Mouse (Mus musculus) midbrain, embryonic 12.5 days (tissue): Measurements from ENCODE around the gene Wdr43. TPM values are rescaled to one million over a fixed set of nuclear protein-coding genes. Genes with fewer than 3 reads are reported as not detected.

Source experiments
- ATAC-seq: fragments of 200-750 bp; cut with Nextera tagmentation; 2 replicates; pipeline ENCODE4 v1.8.0; 2017; ENCODE audit warnings: low read depth, moderate TSS enrichment, moderate library complexity; ENCODE audit not compliant: low FRiP score
- H3K27ac ChIP-seq: fragments of 300-500 bp; sonication (generic); replicated peaks from 2 replicates; pipeline ENCODE4 v1.5.1; 2016; ENCODE audit warnings: mild to moderate bottlenecking
- H3K27me3 ChIP-seq: fragments of 300-500 bp; sonication (generic); 2 replicates; pipeline ENCODE4 v1.6.1; 2016; ENCODE audit warnings: mild to moderate bottlenecking
- H3K36me3 ChIP-seq: fragments of 300-500 bp; sonication (generic); 2 replicates; pipeline ENCODE4 v1.6.1; 2016
- H3K4me1 ChIP-seq: fragments of 300-500 bp; sonication (generic); 2 replicates; pipeline ENCODE4 v1.6.1; 2016
- H3K4me2 ChIP-seq: fragments of 300-500 bp; sonication (generic); replicated peaks from 2 replicates; pipeline ENCODE4 v1.6.1; 2016; ENCODE audit warnings: mild to moderate bottlenecking, moderate library complexity
- H3K4me3 ChIP-seq: fragments of 300-500 bp; sonication (generic); 2 replicates; pipeline ENCODE4 v1.5.1; 2016; ENCODE audit warnings: mild to moderate bottlenecking
- H3K9ac ChIP-seq: fragments of 300-500 bp; sonication (generic); replicated peaks from 2 replicates; pipeline ENCODE4 v1.6.1; 2016; ENCODE audit warnings: mild to moderate bottlenecking, moderate library complexity
- H3K9me3 ChIP-seq: fragments of 300-500 bp; sonication (generic); 2 replicates; pipeline ENCODE4 v1.6.1; 2016; ENCODE audit warnings: mild to moderate bottlenecking
- WGBS: fragments of 180-500 bp; shearing (Covaris S2); methylation state at CpG from one replicate; pipeline ENCODE4 v1.1.7; 2016; 5-methylcytosine and 5-hydroxymethylcytosine counted together
- polyA plus RNA-seq: library from polyadenylated mRNA; unstranded; fragments of >200 nt; fragmentation: Nextera tagmentation; extraction: Ambion mirVana; gene quantifications from 2 replicates; pipeline ENCODE4 v1.2.1, GENCODE M21; 2016

Wdr43 gene
- 71.6 and 71.7 TPM in 2 replicates for polyA plus RNA-seq

GRCm38 (mm10) chr17:71615638-71616318 lies at the start of gene Wdr43:
Gene Wdr43 (plus strand): TSS chr17:71615895.
- peaks cover 18% of the 10 kb centered on the region for H3K4me1 ChIP-seq
- peaks cover 8% of the 10 kb centered on the region; the same call in 1 of the 2 replicates for H3K36me3 ChIP-seq
- peak within 1 kb of the TSS; percentile 80 for H3K4me2 ChIP-seq
- no peaks in the 10 kb centered on the region for H3K27me3 ChIP-seq
- H3K27ac ChIP-seq: peak within 1 kb of the TSS; percentile 56
- no peaks in the 10 kb centered on the region for H3K9me3 ChIP-seq
- peak within 1 kb of the TSS; percentile 86 for H3K9ac ChIP-seq
- peak within 1 kb of the TSS; percentile 93 for H3K4me3 ChIP-seq
- WGBS: 6% methylated on average over 40 of the region's 40 CpGs
- peak; percentile 100 for ATAC-seq

DNA sequence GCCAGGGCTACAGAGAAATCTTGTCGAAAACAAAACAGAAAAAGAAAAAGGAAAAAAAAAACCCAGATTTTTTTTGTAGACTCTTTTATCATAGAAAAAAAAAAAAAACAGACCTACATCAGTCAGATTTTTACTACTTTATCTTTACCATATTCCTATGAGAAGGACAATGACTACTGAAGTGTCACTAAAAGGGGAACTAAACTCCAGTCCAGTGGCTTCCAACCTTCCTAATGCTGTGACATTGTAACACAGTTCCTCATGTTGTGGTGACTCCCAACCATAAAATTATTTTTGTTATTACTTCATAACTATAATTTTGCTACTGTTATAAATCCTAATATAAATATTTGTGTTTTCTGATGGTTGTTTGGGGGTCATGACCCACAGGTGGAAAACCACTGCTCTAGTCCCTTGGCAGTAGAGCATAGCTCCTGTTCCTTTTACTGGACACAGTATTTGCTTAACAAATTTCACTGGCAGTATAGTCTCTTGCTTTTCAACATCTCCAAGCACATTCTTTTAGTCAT lies 36.5 kb upstream of the Wdr43 start:
- H3K4me2 ChIP-seq: no peak overlapping the region
- H3K9me3 ChIP-seq: no peaks in the 10 kb centered on the region
- H3K9ac ChIP-seq: no peak overlapping the region
- no peaks in the 10 kb centered on the region for H3K36me3 ChIP-seq
- no peak overlapping the region for H3K4me3 ChIP-seq
- WGBS: 76% methylated on average over 1 of the region's 1 CpGs
- no peak overlapping the region for H3K27ac ChIP-seq
- no peaks in the 10 kb centered on the region for H3K4me1 ChIP-seq
- H3K27me3 ChIP-seq: no peaks in the 10 kb centered on the region
- no peak for ATAC-seq

- Histone ChIP-seq H3K27me3 (peaks cover 16% of the 10 kb centered on the region), H3K4me1 (peaks cover 22% of the 10 kb centered on the region), H3K4me2 (peak overlapping the region; percentile 78), H3K27ac (peak overlapping the region; percentile 64), H3K4me3 (peak overlapping the region; percentile 64), H3K36me3 (no peaks in the 10 kb centered on the region), H3K9ac (peak overlapping the region; percentile 69), H3K9me3 (no peaks in the 10 kb centered on the region)
- under 1% methylated on average over 48 of the region's 48 CpGs for WGBS
- ATAC-seq: no peak; the same call in 1 of the 2 replicates
These were observed 17.6 kb upstream of the Wdr43 start for GRCm38 (mm10) chr17:71597881-71598658.

DNA sequence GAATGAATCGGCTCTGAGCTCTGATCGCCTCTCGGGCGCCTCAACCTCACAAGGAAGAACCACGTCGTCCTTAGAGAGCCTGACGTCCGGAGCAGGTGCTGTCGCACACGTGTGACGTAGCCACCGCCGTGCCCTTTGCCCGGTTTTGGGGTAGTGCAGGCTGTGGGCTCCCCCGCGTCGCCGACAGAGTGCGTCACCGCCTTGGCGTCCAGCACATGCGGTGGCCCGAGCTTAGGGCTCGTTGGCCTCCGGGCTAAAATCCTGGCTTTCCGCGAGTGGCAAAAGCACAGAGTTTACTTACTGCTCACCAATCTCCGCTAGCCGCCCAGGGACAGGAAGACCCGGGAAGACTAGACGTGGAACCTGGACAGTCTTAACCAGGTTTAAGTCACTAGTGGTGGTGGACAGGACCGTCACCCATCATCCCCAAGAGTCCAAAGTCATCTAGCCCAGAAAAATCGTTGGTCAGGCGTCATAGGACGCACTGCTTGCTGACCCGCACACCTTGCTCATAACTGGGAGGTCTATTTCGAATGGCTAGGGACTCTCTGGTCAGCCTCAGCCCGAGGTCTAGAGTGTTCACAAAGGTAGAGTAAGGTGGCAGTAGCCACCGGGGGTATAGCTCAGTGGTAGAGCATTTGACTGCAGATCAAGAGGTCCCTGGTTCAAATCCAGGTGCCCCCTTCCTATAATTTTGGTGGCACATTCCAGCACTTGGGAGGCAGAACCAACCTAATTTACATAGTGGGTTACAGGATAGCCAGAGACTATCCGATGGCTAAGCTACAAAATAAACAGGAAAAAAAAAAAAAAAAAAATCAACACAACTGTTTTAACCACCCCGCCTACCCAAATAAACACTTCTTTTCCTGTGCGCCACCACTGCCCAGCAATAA lies 16.8 kb upstream of the Wdr43 start:
- WGBS: 6% methylated on average over 42 of the region's 42 CpGs
- Histone ChIP-seq H3K4me1 (peaks cover 22% of the 10 kb centered on the region), H3K27ac (peak overlapping the region; percentile 64), H3K36me3 (no peaks in the 10 kb centered on the region), H3K27me3 (peaks cover 16% of the 10 kb centered on the region), H3K4me3 (peak overlapping the region; percentile 64), H3K4me2 (peak overlapping the region; percentile 78), H3K9me3 (no peaks in the 10 kb centered on the region), H3K9ac (peak overlapping the region; percentile 69)
- peak; percentile 97 for ATAC-seq

GRCm38 (mm10) chr17:71616319-71617032 lies 781 bp downstream of the Wdr43 start:
- peak; percentile 88 for ATAC-seq
- H3K4me1 ChIP-seq: peaks cover 18% of the 10 kb centered on the region
- H3K27ac ChIP-seq: peak overlapping the region; percentile 56
- 1% methylated on average over 65 of the region's 73 CpGs for WGBS
- peak overlapping the region; percentile 86 for H3K9ac ChIP-seq
- H3K4me3 ChIP-seq: peak overlapping the region; percentile 93
- peaks cover 8% of the 10 kb centered on the region; the same call in 1 of the 2 replicates for H3K36me3 ChIP-seq
- H3K4me2 ChIP-seq: peak overlapping the region; percentile 80
- H3K27me3 ChIP-seq: no peaks in the 10 kb centered on the region
- H3K9me3 ChIP-seq: no peaks in the 10 kb centered on the region

DNA sequence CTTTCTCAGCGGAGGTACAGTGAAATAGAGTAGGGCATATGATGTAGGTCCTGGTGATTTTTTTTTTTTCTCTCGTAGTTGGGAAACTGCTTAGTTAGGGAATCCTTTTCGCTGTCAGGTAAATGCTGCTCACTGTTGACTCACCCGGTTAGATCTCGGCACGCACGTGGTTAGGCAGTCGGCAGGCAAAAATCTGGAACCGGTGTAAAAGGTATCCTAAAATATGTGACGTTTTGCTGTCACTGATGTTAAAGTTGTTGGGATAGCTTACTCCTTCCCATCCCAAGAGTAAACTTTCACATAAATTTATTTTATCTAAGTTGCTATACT lies 1.3 kb downstream of the Wdr43 start:
- Histone ChIP-seq H3K9ac (peak overlapping the region; percentile 86), H3K4me2 (peak overlapping the region; percentile 80), H3K27ac (no peak overlapping the region), H3K27me3 (no peaks in the 10 kb centered on the region), H3K36me3 (peaks cover 8% of the 10 kb centered on the region; the same call in 1 of the 2 replicates), H3K4me1 (peaks cover 18% of the 10 kb centered on the region), H3K4me3 (peak overlapping the region; percentile 93), H3K9me3 (no peaks in the 10 kb centered on the region)
- WGBS: 1% methylated on average over 10 of the region's 10 CpGs
- ATAC-seq: no peak

- no peaks in the 10 kb centered on the region for H3K9me3 ChIP-seq
- no peak overlapping the region for H3K4me3 ChIP-seq
- H3K4me1 ChIP-seq: peaks cover 18% of the 10 kb centered on the region
- H3K4me2 ChIP-seq: peak overlapping the region; percentile 80
- H3K27ac ChIP-seq: no peak overlapping the region
- WGBS: 85% methylated on average over 4 of the region's 4 CpGs
- no peaks in the 10 kb centered on the region for H3K27me3 ChIP-seq
- no peak for ATAC-seq
- H3K9ac ChIP-seq: no peak overlapping the region
- H3K36me3 ChIP-seq: peaks cover 8% of the 10 kb centered on the region; the same call in 1 of the 2 replicates
These were observed 2.3 kb downstream of the Wdr43 start for GRCm38 (mm10) chr17:71617974-71618373.

- H3K4me1 ChIP-seq: no peaks in the 10 kb centered on the region
- 87% methylated on average over 10 of the region's 10 CpGs for WGBS
These were observed 16.1 kb downstream of the Wdr43 start for GRCm38 (mm10) chr17:71631806-71632205.

DNA sequence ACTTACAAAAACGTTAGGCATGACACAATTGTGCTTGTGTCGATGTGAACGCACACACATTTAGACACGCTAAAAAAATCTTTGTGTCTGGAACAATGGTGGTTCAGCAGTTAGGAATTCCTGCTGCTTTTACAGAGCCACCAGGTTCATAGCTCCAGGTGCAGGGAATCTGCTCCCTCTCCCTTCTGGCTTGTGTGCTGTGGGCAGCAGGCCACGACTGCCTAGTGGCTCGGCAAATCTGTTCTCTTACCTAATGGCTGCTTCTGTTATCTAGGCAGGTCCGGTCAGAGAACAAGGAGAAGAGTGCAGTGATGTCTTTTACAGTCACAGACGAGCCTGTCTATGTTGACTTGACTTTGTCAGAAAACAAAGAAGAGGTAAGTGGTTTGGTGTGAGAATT lies 17.7 kb downstream of the Wdr43 start:
- H3K27me3 ChIP-seq: no peaks in the 10 kb centered on the region
- H3K4me2 ChIP-seq: no peak overlapping the region
- no peak for ATAC-seq
- H3K9ac ChIP-seq: no peak overlapping the region
- 87% methylated on average over 8 of the region's 8 CpGs for WGBS
- H3K4me1 ChIP-seq: no peaks in the 10 kb centered on the region
- peaks cover 79% of the 10 kb centered on the region for H3K36me3 ChIP-seq
- H3K27ac ChIP-seq: no peak overlapping the region
- no peaks in the 10 kb centered on the region for H3K9me3 ChIP-seq
- no peak overlapping the region for H3K4me3 ChIP-seq

More at GRCm38 (mm10) chr17:71631806-71632205, 16.1 kb downstream of the Wdr43 start:
- H3K9me3 ChIP-seq: no peaks in the 10 kb centered on the region
- no peak for ATAC-seq
- peaks cover 79% of the 10 kb centered on the region for H3K36me3 ChIP-seq
- no peak overlapping the region for H3K9ac ChIP-seq
- H3K4me3 ChIP-seq: no peak overlapping the region
- no peak overlapping the region for H3K27ac ChIP-seq
- no peak overlapping the region for H3K4me2 ChIP-seq
- H3K27me3 ChIP-seq: no peaks in the 10 kb centered on the region

DNA sequence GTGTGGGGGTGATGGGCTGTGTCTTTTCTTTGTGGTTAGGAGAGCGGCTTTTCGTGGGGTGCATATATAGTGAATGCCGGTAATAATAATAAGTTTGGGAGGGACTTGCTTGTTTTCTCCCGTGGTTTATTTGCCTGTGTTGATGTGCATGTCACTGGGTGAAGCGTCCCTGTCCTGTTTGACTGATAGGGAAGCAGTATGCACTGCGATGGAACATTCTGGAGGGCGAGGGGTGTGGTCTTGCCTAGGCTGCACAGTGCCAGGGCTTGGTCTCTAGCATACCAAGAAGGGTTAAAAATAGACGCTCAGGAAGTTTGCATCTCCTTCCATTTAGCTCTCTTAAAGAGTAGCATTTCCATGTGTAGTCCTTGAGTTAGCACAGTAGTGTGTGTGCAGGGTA lies 21.1 kb downstream of the Wdr43 start:
- no peak overlapping the region for H3K27ac ChIP-seq
- 96% methylated on average over 8 of the region's 8 CpGs for WGBS
- no peaks in the 10 kb centered on the region for H3K4me1 ChIP-seq
- no peak overlapping the region for H3K9ac ChIP-seq
- peaks cover 89% of the 10 kb centered on the region for H3K36me3 ChIP-seq
- no peaks in the 10 kb centered on the region for H3K9me3 ChIP-seq
- no peaks in the 10 kb centered on the region for H3K27me3 ChIP-seq
- ATAC-seq: no peak
- H3K4me2 ChIP-seq: no peak overlapping the region
- H3K4me3 ChIP-seq: no peak overlapping the region

DNA sequence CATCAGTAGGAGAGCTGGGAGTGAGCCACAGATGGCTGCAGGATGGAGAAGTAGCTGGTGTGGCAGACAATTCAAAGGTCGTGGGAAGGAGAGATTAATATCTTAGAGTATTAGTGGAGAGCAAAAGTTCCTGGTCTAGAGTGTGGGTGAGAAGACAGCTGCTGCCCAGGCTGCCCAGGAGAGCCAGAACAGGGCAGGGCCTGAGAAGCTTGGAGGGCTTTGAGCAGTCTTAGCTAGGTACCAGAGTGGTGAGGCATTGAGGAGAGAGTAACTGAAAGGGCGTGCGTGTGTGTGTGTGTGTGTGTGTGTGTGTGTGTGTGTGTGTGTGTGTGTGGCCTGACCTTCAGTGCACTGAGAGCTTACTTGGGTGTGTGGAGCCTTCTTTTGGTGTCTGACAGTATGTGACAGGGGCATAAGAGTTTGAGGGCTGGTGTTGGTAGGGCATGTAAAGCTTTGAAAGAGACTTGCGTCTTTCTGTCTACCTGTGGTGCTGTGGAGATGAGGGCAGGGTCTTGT lies 22.1 kb downstream of the Wdr43 start:
- H3K9ac ChIP-seq: no peak overlapping the region
- peaks cover 93% of the 10 kb centered on the region for H3K36me3 ChIP-seq
- no peaks in the 10 kb centered on the region for H3K4me1 ChIP-seq
- H3K27ac ChIP-seq: no peak overlapping the region
- H3K4me2 ChIP-seq: no peak overlapping the region
- no peaks in the 10 kb centered on the region for H3K9me3 ChIP-seq
- H3K27me3 ChIP-seq: no peaks in the 10 kb centered on the region
- ATAC-seq: no peak
- WGBS: 87% methylated on average over 4 of the region's 4 CpGs
- no peak overlapping the region for H3K4me3 ChIP-seq
